Mouse (Mus musculus): ENCODE results near the gene Slit1. TPM values are rescaled to one million over a fixed set of nuclear protein-coding genes. Genes with fewer than 3 reads are reported as not detected.

Gene Slit1
- polyA plus RNA-seq, 1 experiment from 2014 or later = 17.4 TPM

DNA sequence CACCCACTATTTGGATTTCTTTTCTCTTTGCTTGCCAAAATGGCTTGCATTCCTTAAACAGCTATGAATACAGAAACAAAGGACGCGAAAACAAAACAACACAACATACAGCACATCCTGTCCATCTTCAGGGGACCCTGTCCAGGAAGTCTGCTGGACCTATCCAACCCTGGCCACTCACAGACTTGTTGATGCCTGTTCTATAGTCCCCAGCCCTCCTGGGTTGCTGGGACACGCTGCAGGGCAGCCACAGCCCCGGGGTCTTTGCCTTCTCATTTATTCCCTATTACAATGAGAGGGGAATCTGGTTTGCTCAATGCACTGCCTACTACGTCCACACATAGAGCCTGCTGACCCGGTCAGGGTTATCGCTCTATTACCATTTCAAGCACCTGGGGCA lies 72.5 kb downstream of the Slit1 start:
- Histone ChIP-seq H3K9me3 (ENCODE audit: control insufficient read depth, low read length) (no peaks in the 10 kb centered on the region), H3K9ac (ENCODE audit: low read depth, low read length) (no peak overlapping the region), H3K4me3 (ENCODE audit: low read length) (no peak overlapping the region), H3K36me3 (ENCODE audit: control insufficient read depth, insufficient read depth, low read length) (no peaks in the 10 kb centered on the region), H3K4me1 (ENCODE audit: control insufficient read depth, insufficient read depth, low read depth, low read length) (peaks cover 33% of the 10 kb centered on the region), H3K4me2 (ENCODE audit: low read length) (no peak overlapping the region), H3K27me3 (replicated peaks; ENCODE audit: control insufficient read depth, insufficient read depth, low read length) (0 out of 2 replicates have a peak, but pooled peaks cover 2% of the 10 kb centered on the region), H3K27ac (ENCODE audit: low read depth, low read length) (no peak overlapping the region)
- 31% methylated on average over 7 of the region's 7 CpGs for WGBS
- ATAC-seq = no peak

DNA sequence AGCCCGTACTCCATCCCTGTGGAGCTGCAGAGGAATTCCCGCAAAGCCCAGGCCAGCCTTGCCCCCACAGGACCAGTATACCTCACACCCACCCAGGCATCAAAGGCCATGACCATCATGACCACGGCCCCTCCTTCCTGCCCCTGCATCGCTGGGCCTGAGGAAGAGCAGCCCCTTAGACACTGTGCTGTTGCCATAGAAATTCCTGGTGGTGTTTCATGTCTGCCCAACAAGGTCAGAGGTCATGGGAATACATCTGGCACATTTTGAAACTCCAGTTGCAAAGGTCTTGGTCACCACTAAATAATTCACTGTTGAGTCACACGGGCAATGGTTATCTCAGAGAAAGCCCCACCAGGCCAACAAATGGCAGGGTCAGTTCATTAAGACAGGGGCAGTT lies 73.0 kb downstream of the Slit1 start:
- peaks cover 31% of the 10 kb centered on the region for H3K4me1 ChIP-seq (ENCODE audit: control insufficient read depth, insufficient read depth, low read depth, low read length)
- H3K9me3 ChIP-seq (ENCODE audit: control insufficient read depth, low read length) = no peaks in the 10 kb centered on the region
- H3K4me3 ChIP-seq (ENCODE audit: low read length) = no peak overlapping the region
- no peak overlapping the region for H3K9ac ChIP-seq (ENCODE audit: low read depth, low read length)
- H3K27me3 ChIP-seq (replicated peaks; ENCODE audit: control insufficient read depth, insufficient read depth, low read length) = 0 out of 2 replicates have a peak, but pooled peaks cover 2% of the 10 kb centered on the region
- 15% methylated on average over 5 of the region's 5 CpGs for WGBS
- no peak overlapping the region for H3K27ac ChIP-seq (ENCODE audit: low read depth, low read length)
- no peaks in the 10 kb centered on the region for H3K36me3 ChIP-seq (ENCODE audit: control insufficient read depth, insufficient read depth, low read length)
- no peak for ATAC-seq
- H3K4me2 ChIP-seq (ENCODE audit: low read length) = no peak overlapping the region

DNA sequence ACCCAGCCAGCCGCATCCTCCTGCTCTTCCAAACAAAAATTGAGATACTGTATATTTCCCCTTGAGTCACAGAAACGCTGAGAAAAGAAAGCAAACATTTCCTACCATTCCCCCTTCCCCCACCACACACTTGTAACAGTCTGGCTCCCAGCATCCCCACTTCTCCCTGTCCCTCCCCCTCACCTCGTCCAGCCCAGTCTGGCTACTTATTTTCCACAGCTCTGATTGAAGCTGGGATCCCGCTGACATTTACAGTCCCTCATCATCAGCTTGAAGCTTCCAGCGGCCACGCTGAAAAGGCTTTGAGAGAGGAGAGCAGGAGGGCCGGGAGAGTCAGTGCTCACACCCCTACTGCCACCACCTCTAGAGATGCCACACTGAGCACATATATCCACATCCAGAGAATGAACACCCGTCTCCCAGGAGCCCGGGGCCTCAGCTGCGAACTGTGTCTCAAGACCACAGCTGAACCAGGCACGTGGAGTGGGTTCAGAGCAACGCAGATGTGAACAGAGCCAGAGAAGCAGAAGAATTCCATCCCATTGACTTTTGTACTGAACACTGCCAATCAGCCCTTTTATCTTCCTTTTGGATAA lies 73.6 kb downstream of the Slit1 start:
- Histone ChIP-seq H3K36me3 (ENCODE audit: control insufficient read depth, insufficient read depth, low read length) (no peaks in the 10 kb centered on the region), H3K9me3 (ENCODE audit: control insufficient read depth, low read length) (no peaks in the 10 kb centered on the region), H3K9ac (ENCODE audit: low read depth, low read length) (no peak overlapping the region), H3K4me2 (ENCODE audit: low read length) (no peak overlapping the region), H3K4me3 (ENCODE audit: low read length) (no peak overlapping the region), H3K27ac (ENCODE audit: low read depth, low read length) (no peak overlapping the region), H3K4me1 (ENCODE audit: control insufficient read depth, insufficient read depth, low read depth, low read length) (peaks cover 27% of the 10 kb centered on the region), H3K27me3 (replicated peaks; ENCODE audit: control insufficient read depth, insufficient read depth, low read length) (peaks cover 2% of the 10 kb centered on the region; the same call in 1 of the 2 replicates)
- 10% methylated on average over 12 of the region's 12 CpGs for WGBS
- 0 out of 2 replicates have a peak, but pooled peaks have one; percentile 21 for ATAC-seq

DNA sequence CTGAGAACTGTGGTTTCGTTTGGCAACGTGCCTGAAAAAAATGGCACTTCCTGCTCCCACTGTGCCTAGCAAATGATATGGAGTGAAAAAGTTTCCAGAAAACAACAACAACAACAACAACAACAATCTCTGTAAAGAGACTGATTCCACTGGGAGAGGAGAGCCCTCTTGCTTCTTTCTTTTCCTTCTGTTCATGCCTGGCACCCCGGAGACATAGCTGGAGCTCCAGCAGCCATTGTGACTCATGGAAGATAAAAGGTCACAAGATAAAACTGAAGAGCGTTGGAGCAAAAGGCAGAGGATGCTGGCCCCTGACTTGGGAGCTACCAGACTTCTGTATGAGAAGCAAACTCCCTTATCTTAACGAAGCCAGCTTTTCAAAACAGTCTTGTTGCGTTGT lies 75.9 kb downstream of the Slit1 start:
- Histone ChIP-seq H3K4me2 (ENCODE audit: low read length) (no peak overlapping the region), H3K36me3 (ENCODE audit: control insufficient read depth, insufficient read depth, low read length) (no peaks in the 10 kb centered on the region), H3K27me3 (replicated peaks; ENCODE audit: control insufficient read depth, insufficient read depth, low read length) (peaks cover 2% of the 10 kb centered on the region; the same call in 1 of the 2 replicates), H3K27ac (ENCODE audit: low read depth, low read length) (no peak overlapping the region), H3K9me3 (ENCODE audit: control insufficient read depth, low read length) (no peaks in the 10 kb centered on the region), H3K4me1 (ENCODE audit: control insufficient read depth, insufficient read depth, low read depth, low read length) (peaks cover 31% of the 10 kb centered on the region), H3K4me3 (ENCODE audit: low read length) (no peak overlapping the region), H3K9ac (ENCODE audit: low read depth, low read length) (no peak overlapping the region)
- WGBS = 44% methylated on average over 6 of the region's 6 CpGs
- ATAC-seq = no peak

DNA sequence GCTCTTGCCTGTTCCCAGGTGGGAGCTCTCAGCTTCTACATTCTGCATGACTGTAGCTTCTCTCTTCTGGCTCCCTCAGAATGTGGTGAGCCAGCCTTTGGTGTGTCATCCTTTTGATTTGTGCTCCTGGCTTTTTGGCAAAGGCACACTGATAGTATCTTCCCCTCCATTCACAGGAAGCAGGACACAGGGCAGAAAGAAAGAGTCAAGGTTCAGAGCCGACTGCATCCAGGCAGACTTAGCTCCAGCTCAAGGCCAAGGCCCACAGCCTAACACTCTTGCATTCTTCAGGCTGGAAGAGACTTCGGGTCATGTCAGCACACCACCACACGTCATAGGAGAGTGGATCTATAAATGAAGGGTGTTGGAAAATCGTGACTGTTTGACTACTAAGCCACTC lies 77.5 kb downstream of the Slit1 start:
- Histone ChIP-seq H3K36me3 (ENCODE audit: control insufficient read depth, insufficient read depth, low read length) (no peaks in the 10 kb centered on the region), H3K9me3 (ENCODE audit: control insufficient read depth, low read length) (no peaks in the 10 kb centered on the region), H3K4me1 (ENCODE audit: control insufficient read depth, insufficient read depth, low read depth, low read length) (peaks cover 26% of the 10 kb centered on the region), H3K4me2 (ENCODE audit: low read length) (no peak overlapping the region), H3K4me3 (ENCODE audit: low read length) (no peak overlapping the region), H3K9ac (ENCODE audit: low read depth, low read length) (no peak overlapping the region), H3K27ac (ENCODE audit: low read depth, low read length) (no peak overlapping the region), H3K27me3 (replicated peaks; ENCODE audit: control insufficient read depth, insufficient read depth, low read length) (peaks cover 2% of the 10 kb centered on the region; the same call in 1 of the 2 replicates)
- no peak for ATAC-seq
- WGBS = 73% methylated on average over 4 of the region's 4 CpGs

DNA sequence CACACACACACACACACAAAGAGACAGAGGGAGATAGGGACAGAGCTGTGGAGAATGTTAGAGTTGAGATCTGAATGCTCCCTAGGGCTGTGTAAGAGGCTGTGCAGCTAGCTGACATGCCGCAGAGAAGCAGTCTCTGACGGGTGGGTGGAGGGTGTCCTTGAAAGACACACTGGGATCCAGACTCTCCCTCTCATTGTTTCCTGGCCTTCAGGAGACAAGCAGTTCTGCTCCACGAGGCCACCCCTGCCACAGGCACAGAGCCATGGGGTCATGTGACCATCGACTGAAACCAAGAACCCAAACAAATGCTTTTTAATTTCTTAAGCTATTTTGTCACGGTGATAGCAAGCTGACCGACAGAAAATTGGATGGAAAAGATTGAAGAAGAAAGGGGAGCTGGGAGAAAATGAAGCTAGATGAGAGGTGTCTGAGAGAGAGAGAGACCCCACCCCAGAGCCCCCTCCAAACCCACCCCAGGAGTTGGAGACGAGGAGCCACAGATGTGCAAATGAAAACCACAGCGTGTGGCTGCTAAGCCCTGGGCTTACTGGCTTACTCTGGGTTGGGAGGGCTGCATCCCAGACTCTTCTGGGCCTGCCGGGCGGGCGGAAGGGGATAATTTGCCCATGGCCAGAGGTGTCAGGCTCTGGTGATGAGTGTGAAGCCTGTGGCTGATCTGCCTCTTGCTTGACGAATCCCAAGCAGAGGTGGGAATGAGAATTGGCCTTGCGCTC lies 79.8 kb downstream of the Slit1 start:
- 11% methylated on average over 13 of the region's 13 CpGs for WGBS
- no peak overlapping the region for H3K4me2 ChIP-seq (ENCODE audit: low read length)
- H3K27me3 ChIP-seq (replicated peaks; ENCODE audit: control insufficient read depth, insufficient read depth, low read length) = peaks cover 4% of the 10 kb centered on the region; the same call in 1 of the 2 replicates
- H3K4me3 ChIP-seq (ENCODE audit: low read length) = no peak overlapping the region
- H3K9me3 ChIP-seq (ENCODE audit: control insufficient read depth, low read length) = no peaks in the 10 kb centered on the region
- H3K4me1 ChIP-seq (ENCODE audit: control insufficient read depth, insufficient read depth, low read depth, low read length) = peaks cover 24% of the 10 kb centered on the region
- H3K27ac ChIP-seq (ENCODE audit: low read depth, low read length) = peak overlapping the region; percentile 6; the same call in 1 of the 2 replicates
- ATAC-seq = peak; percentile 24; the same call in 1 of the 2 replicates
- peak overlapping the region; percentile 18; the same call in 1 of the 2 replicates for H3K9ac ChIP-seq (ENCODE audit: low read depth, low read length)
- no peaks in the 10 kb centered on the region for H3K36me3 ChIP-seq (ENCODE audit: control insufficient read depth, insufficient read depth, low read length)

DNA sequence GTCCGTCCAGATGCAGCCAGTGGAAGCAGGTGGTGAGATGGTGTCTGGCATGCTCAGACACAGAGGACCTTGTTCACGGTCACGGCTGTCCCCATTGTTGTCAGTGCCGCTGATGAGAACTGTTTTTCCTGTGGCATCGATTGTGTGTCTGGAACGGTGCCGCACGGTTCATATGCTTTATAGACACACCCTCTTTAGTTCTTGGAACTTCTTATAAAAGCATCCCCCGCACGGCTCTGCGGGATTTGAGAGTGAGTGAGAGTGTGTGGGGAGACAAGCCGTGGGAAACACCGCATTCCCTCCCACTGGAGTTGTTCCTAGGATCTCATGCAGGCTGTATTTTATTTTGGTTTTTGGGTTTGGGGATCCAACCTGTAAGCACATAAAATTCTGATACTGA lies 82.0 kb downstream of the Slit1 start:
- Histone ChIP-seq H3K9ac (ENCODE audit: low read depth, low read length) (no peak overlapping the region), H3K9me3 (ENCODE audit: control insufficient read depth, low read length) (no peaks in the 10 kb centered on the region), H3K27ac (ENCODE audit: low read depth, low read length) (no peak overlapping the region), H3K4me3 (ENCODE audit: low read length) (no peak overlapping the region), H3K4me2 (ENCODE audit: low read length) (no peak overlapping the region), H3K27me3 (replicated peaks; ENCODE audit: control insufficient read depth, insufficient read depth, low read length) (peaks cover 6% of the 10 kb centered on the region; the same call in 1 of the 2 replicates), H3K4me1 (ENCODE audit: control insufficient read depth, insufficient read depth, low read depth, low read length) (peaks cover 29% of the 10 kb centered on the region), H3K36me3 (ENCODE audit: control insufficient read depth, insufficient read depth, low read length) (no peaks in the 10 kb centered on the region)
- no peak for ATAC-seq
- WGBS = 35% methylated on average over 13 of the region's 13 CpGs

DNA sequence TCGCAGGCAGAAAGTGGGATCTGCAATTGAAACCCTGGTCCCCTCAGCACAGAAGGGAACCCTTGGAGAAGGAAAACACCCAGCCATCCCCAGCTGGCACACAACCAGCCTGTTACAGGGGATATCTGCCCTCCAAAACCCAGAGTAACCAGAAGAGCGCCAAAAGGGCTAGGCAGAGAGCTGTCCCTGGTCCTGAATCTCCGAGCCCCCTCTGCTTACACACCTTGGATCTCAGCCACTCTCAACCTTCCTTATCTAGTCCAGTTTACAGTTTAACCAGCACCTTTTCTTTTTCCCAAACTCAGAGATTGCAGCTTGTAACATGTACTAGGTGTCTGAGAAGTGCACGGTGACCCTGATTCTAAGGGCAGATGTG lies 82.5 kb downstream of the Slit1 start:
- Histone ChIP-seq H3K4me2 (ENCODE audit: low read length) (no peak overlapping the region), H3K9me3 (ENCODE audit: control insufficient read depth, low read length) (no peaks in the 10 kb centered on the region), H3K4me1 (ENCODE audit: control insufficient read depth, insufficient read depth, low read depth, low read length) (peaks cover 29% of the 10 kb centered on the region), H3K27ac (ENCODE audit: low read depth, low read length) (no peak overlapping the region), H3K9ac (ENCODE audit: low read depth, low read length) (no peak overlapping the region), H3K27me3 (replicated peaks; ENCODE audit: control insufficient read depth, insufficient read depth, low read length) (peaks cover 4% of the 10 kb centered on the region; the same call in 1 of the 2 replicates), H3K36me3 (ENCODE audit: control insufficient read depth, insufficient read depth, low read length) (no peaks in the 10 kb centered on the region), H3K4me3 (ENCODE audit: low read length) (no peak overlapping the region)
- no peak for ATAC-seq
- 28% methylated on average over 4 of the region's 4 CpGs for WGBS

DNA sequence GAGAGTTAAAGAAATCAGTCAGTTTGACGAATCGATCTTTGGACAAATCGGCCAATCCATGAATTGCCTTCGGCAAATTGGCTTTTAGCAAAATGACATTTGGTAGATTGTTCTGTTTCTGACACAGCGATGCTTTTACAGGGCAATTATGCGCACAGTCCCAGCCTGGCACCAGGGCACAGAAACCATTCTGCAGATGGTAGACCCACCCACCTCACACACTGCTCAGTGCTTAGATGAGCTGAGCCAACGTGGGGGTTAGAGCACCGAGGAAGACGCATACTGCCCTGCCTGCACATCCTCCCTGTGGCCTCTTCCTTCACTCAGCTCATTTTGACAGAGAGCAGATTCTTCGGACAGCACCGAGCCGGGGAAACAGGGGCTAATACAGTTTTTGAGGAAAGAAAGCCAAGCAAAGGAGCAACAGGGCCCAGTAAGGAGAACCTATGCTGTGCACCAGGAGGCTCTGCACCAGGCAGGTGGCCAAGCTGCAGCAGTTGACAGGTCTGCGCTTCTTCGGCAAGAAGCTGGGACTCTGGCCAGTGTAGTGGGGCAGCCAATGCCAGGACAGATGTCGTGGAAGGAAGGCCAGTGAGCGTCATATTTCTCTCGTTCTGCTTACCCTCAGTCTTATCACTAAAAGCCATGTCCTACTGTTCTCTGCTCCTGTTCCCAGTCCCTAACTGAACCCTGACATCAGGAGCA lies 83.0 kb downstream of the Slit1 start:
- Histone ChIP-seq H3K9me3 (ENCODE audit: control insufficient read depth, low read length) (no peaks in the 10 kb centered on the region), H3K4me2 (ENCODE audit: low read length) (no peak overlapping the region), H3K27me3 (replicated peaks; ENCODE audit: control insufficient read depth, insufficient read depth, low read length) (peaks cover 4% of the 10 kb centered on the region; the same call in 1 of the 2 replicates), H3K4me1 (ENCODE audit: control insufficient read depth, insufficient read depth, low read depth, low read length) (peaks cover 34% of the 10 kb centered on the region), H3K36me3 (ENCODE audit: control insufficient read depth, insufficient read depth, low read length) (no peaks in the 10 kb centered on the region), H3K27ac (ENCODE audit: low read depth, low read length) (0 out of 2 replicates have a peak overlapping the region, but pooled peaks have one; percentile 29), H3K9ac (ENCODE audit: low read depth, low read length) (0 out of 2 replicates have a peak overlapping the region, but pooled peaks have one; percentile 4), H3K4me3 (ENCODE audit: low read length) (no peak overlapping the region)
- ATAC-seq = peak; percentile 49; the same call in 1 of the 2 replicates
- 51% methylated on average over 17 of the region's 17 CpGs for WGBS

Measured in hindbrain, embryonic 16.5 days (tissue).